In genomic region chr5:63772971-63773370, GRCm38 (mm10) we compare ENCODE assay signal across 19 mouse cellular contexts. TPM values are rescaled to one million over a fixed set of nuclear protein-coding genes. Genes with fewer than 3 reads are reported as not detected.
A peak's percentile ranks its signal among the peaks of the same experiment; 100 is the strongest.
DNase-seq lines count a peak whose midpoint lies in the region; ATAC-seq and TF ChIP-seq lines count a peak whose summit lies in the region.
"Had no signal": no experiment of that assay in that cellular context is flagged by ENCODE, and none has a peak within 500 bp of the region (broad histone marks: within the 10 kb centered on the region; RNA-seq: fewer than 3 reads in every experiment).

No protein-coding gene starts in this region.

- H3K36me3 ChIP-seq in forebrain, embryonic 15.5 days: no peaks in the 10 kb centered on the region
- no peaks in the 10 kb centered on the region for H3K36me3 ChIP-seq in forebrain, embryonic 12.5 days (replicated peaks)
- H3K36me3 ChIP-seq in midbrain, embryonic 14.5 days (ENCODE audit: control insufficient read depth, insufficient read depth, low read length): no peaks in the 10 kb centered on the region
- no peaks in the 10 kb centered on the region for H3K36me3 ChIP-seq in midbrain, postnatal 0 days (ENCODE audit: insufficient read depth, low read length)
- no peaks in the 10 kb centered on the region for H3K36me3 ChIP-seq in forebrain, postnatal 0 days (ENCODE audit: insufficient read depth)
- H3K36me3 ChIP-seq: embryonic facial prominence, embryonic 10.5 days; heart, embryonic 15.5 days; hindbrain, embryonic 13.5 days had no signal

- peak; percentile 19 for DNase-seq in midbrain, embryonic 14.5 days
- no peak for DNase-seq in midbrain, postnatal 0 days (ENCODE audit: low spot score)
- DNase-seq in brain, embryonic 14.5 days (ENCODE audit: low read depth): peak; percentile 56
- peak; percentile 5 for DNase-seq in forebrain, postnatal 0 days
- DNase-seq in liver: no peak
- DNase-seq: adrenal gland, postnatal 10 days; cerebellum, adult 11-12 months; cerebellum, adult 9-10 months; gastrocnemius, postnatal 14 days; heart, adult 2 months; heart, postnatal 14 days had no signal

- no peak overlapping the region for H3K4me2 ChIP-seq in forebrain, embryonic 15.5 days (replicated peaks)
- H3K4me2 ChIP-seq in forebrain, embryonic 12.5 days: no peak overlapping the region
- H3K4me2 ChIP-seq in midbrain, embryonic 14.5 days (ENCODE audit: low read length): no peak overlapping the region
- H3K4me2 ChIP-seq in midbrain, postnatal 0 days (ENCODE audit: low read depth, low read length, poor library complexity, severe bottlenecking): no peak overlapping the region
- no peak overlapping the region for H3K4me2 ChIP-seq in forebrain, postnatal 0 days (ENCODE audit: low read depth)
- H3K4me2 ChIP-seq: heart, embryonic 11.5 days; heart, embryonic 15.5 days; hindbrain, embryonic 13.5 days had no signal

- ATAC-seq in forebrain, embryonic 15.5 days (replicated peaks): peak; percentile 65
- no peak for ATAC-seq in forebrain, embryonic 12.5 days (ENCODE audit: low FRiP score)
- ATAC-seq in midbrain, embryonic 14.5 days (ENCODE audit: low FRiP score, low TSS enrichment): no peak
- no peak for ATAC-seq in midbrain, postnatal 0 days (ENCODE audit: low FRiP score)
- ATAC-seq in forebrain, postnatal 0 days: peak; percentile 50; the same call in 1 of the 2 replicates
- ATAC-seq: intestine, embryonic 16.5 days had no signal

- no peak for TF ChIP-seq POLR2A in brain, embryonic 14.5 days (IDR thresholded peaks at IDR 0.05; ENCODE audit: borderline replicate concordance, extremely low read depth, insufficient read depth, insufficient read length, poor library complexity, severe bottlenecking)

- H3K9me3 ChIP-seq in forebrain, embryonic 15.5 days: no peaks in the 10 kb centered on the region
- H3K9me3 ChIP-seq in forebrain, embryonic 12.5 days: no peaks in the 10 kb centered on the region
- H3K9me3 ChIP-seq in midbrain, embryonic 14.5 days (ENCODE audit: control insufficient read depth, low read length): no peaks in the 10 kb centered on the region
- no peaks in the 10 kb centered on the region for H3K9me3 ChIP-seq in midbrain, postnatal 0 days (ENCODE audit: low read length)
- no peaks in the 10 kb centered on the region for H3K9me3 ChIP-seq in forebrain, postnatal 0 days (ENCODE audit: low read length)
- H3K9me3 ChIP-seq: embryonic facial prominence, embryonic 10.5 days; heart, embryonic 15.5 days; hindbrain, embryonic 13.5 days had no signal

- H3K27ac ChIP-seq in forebrain, embryonic 15.5 days (replicated peaks): no peak overlapping the region
- H3K27ac ChIP-seq in forebrain, embryonic 12.5 days: no peak overlapping the region
- no peak overlapping the region for H3K27ac ChIP-seq in midbrain, embryonic 14.5 days (replicated peaks; ENCODE audit: low read depth, low read length)
- no peak overlapping the region for H3K27ac ChIP-seq in midbrain, postnatal 0 days (ENCODE audit: low read depth, low read length)
- no peak overlapping the region for H3K27ac ChIP-seq in forebrain, postnatal 0 days (ENCODE audit: low read depth, low read length)
- H3K27ac ChIP-seq: embryonic facial prominence, embryonic 10.5 days; heart, adult 2 months; heart, embryonic 15.5 days; hindbrain, embryonic 13.5 days had no signal

- 40% methylated on average over 2 of the region's 2 CpGs for WGBS in forebrain, embryonic 15.5 days
- 67% methylated on average over 2 of the region's 2 CpGs for WGBS in forebrain, embryonic 12.5 days
- 57% methylated on average over 2 of the region's 2 CpGs for WGBS in midbrain, embryonic 14.5 days
- WGBS in midbrain, postnatal 0 days: 57% methylated on average over 2 of the region's 2 CpGs
- WGBS in forebrain, postnatal 0 days: 38% methylated on average over 2 of the region's 2 CpGs

- no peaks in the 10 kb centered on the region for H3K4me1 ChIP-seq in forebrain, embryonic 15.5 days
- H3K4me1 ChIP-seq in forebrain, embryonic 12.5 days: no peaks in the 10 kb centered on the region
- no peaks in the 10 kb centered on the region for H3K4me1 ChIP-seq in midbrain, embryonic 14.5 days (ENCODE audit: control insufficient read depth, insufficient read depth, low read length)
- H3K4me1 ChIP-seq in midbrain, postnatal 0 days (ENCODE audit: insufficient read depth, low read length): no peaks in the 10 kb centered on the region
- peaks cover 1% of the 10 kb centered on the region; the same call in 1 of the 2 replicates for H3K4me1 ChIP-seq in forebrain, postnatal 0 days (ENCODE audit: insufficient read depth)
- H3K4me1 ChIP-seq: embryonic facial prominence, embryonic 10.5 days; heart, embryonic 15.5 days; hindbrain, embryonic 13.5 days had no signal

- no peak overlapping the region for H3K4me3 ChIP-seq in forebrain, embryonic 15.5 days
- H3K4me3 ChIP-seq in forebrain, embryonic 12.5 days (replicated peaks): no peak overlapping the region
- H3K4me3 ChIP-seq in midbrain, embryonic 14.5 days (replicated peaks; ENCODE audit: low read depth, low read length): no peak overlapping the region
- no peak overlapping the region for H3K4me3 ChIP-seq in midbrain, postnatal 0 days (ENCODE audit: low read depth, low read length)
- no peak overlapping the region for H3K4me3 ChIP-seq in forebrain, postnatal 0 days (ENCODE audit: low read depth, low read length)
- H3K4me3 ChIP-seq: embryonic facial prominence, embryonic 10.5 days; heart, adult 2 months; heart, embryonic 15.5 days; hindbrain, embryonic 13.5 days had no signal

- H3K9ac ChIP-seq in forebrain, embryonic 15.5 days (replicated peaks): no peak overlapping the region
- H3K9ac ChIP-seq in forebrain, embryonic 12.5 days: no peak overlapping the region
- no peak overlapping the region for H3K9ac ChIP-seq in midbrain, embryonic 14.5 days (replicated peaks; ENCODE audit: low read length)
- H3K9ac ChIP-seq in midbrain, postnatal 0 days (replicated peaks; ENCODE audit: low read length, poor library complexity, severe bottlenecking): no peak overlapping the region
- no peak overlapping the region for H3K9ac ChIP-seq in forebrain, postnatal 0 days
- H3K9ac ChIP-seq: heart, embryonic 15.5 days; hindbrain, embryonic 13.5 days had no signal

- H3K27me3 ChIP-seq in forebrain, embryonic 15.5 days: no peaks in the 10 kb centered on the region
- no peaks in the 10 kb centered on the region for H3K27me3 ChIP-seq in forebrain, embryonic 12.5 days
- H3K27me3 ChIP-seq in midbrain, embryonic 14.5 days (ENCODE audit: control insufficient read depth, insufficient read depth, low read length): no peaks in the 10 kb centered on the region
- no peaks in the 10 kb centered on the region for H3K27me3 ChIP-seq in midbrain, postnatal 0 days (ENCODE audit: insufficient read depth, low read length)
- no peaks in the 10 kb centered on the region for H3K27me3 ChIP-seq in forebrain, postnatal 0 days (ENCODE audit: insufficient read depth, low read length)
- H3K27me3 ChIP-seq: heart, embryonic 15.5 days; hindbrain, embryonic 13.5 days had no signal

- TF ChIP-seq CTCF in midbrain, postnatal 0 days (IDR thresholded peaks at IDR 0.05): no peak
- TF ChIP-seq CTCF in brain, embryonic 14.5 days (IDR thresholded peaks at IDR 0.05; ENCODE audit: borderline replicate concordance, extremely low read depth, insufficient read depth, insufficient read length): no peak
- no peak for TF ChIP-seq CTCF in forebrain, postnatal 0 days (IDR thresholded peaks at IDR 0.05; ENCODE audit: low read depth)

RNA-seq across cellular contexts. Expression of gene 0610040J01Rik, which starts 39.2 kb away (rescaled TPM):
- polyA plus RNA-seq in forebrain, embryonic 15.5 days (2015; fragmentation: Nextera tagmentation; extraction: Ambion mirVana): 3.9 and 4.1 TPM in 2 replicates
- polyA plus RNA-seq in forebrain, embryonic 12.5 days (2016; fragmentation: Nextera tagmentation; extraction: Ambion mirVana): 1.8 and 1.9 TPM in 2 replicates
- 1.3 and 1.6 TPM in 2 replicates for polyA plus RNA-seq in midbrain, embryonic 14.5 days (2014; fragmentation: Nextera tagmentation; extraction: Ambion mirVana)
- total RNA-seq in midbrain, postnatal 0 days (2014; rRNA removed): 0.93 and 1.3 TPM in 2 replicates
- polyA plus RNA-seq in midbrain, postnatal 0 days (2015; fragmentation: Nextera tagmentation; extraction: Ambion mirVana): 2.9 and 3.2 TPM in 2 replicates
- polyA plus RNA-seq in brain, embryonic 14.5 days (2012; rRNA removed): 1.8 and 2.0 TPM in 2 replicates
- 3.8 and 6.0 TPM in 2 replicates for total RNA-seq in forebrain, postnatal 0 days (2014; rRNA removed)
- 6.8 and 8.0 TPM in 2 replicates for polyA plus RNA-seq in forebrain, postnatal 0 days (2015; fragmentation: Nextera tagmentation; extraction: Ambion mirVana)
- total RNA-seq: hematopoietic stem cell, adult 5-6 weeks had no signal

Comparison
In these comparisons a context has a peak if more than half of its experiments do, and no peak if none do; other contexts are left out.
1. ATAC-seq: peak in forebrain, embryonic 15.5 days (single experiment) and forebrain, postnatal 0 days (single experiment); none in forebrain, embryonic 12.5 days (single experiment), midbrain, embryonic 14.5 days (single experiment) and midbrain, postnatal 0 days (single experiment).
2. DNase-seq: peak in midbrain, embryonic 14.5 days (single experiment), brain, embryonic 14.5 days (single experiment) and forebrain, postnatal 0 days (single experiment); none in midbrain, postnatal 0 days (single experiment) and liver (single experiment).